Mouse (Mus musculus) limb, embryonic 11.5 days (tissue): ENCODE measurements at regions not wholly inside any gene's neighbourhood (a gene's known extent, or its start where the extent isn't known, plus 50 kb on each side); places are given as distances from the start of the nearest gene placed in this dataset.

Experiments used
- ATAC-seq: fragments of 200-750 bp; cut with Nextera tagmentation; 2 replicates; pipeline ENCODE4 v1.8.0; 2017; ENCODE audit warnings: low read depth; ENCODE audit not compliant: insufficient number of reproducible peaks, low FRiP score, low TSS enrichment
- DNase-seq: peaks from one replicate; pipeline ENCODE4 v3.0.0-alpha.2; 2015; ENCODE audit warnings: low spot score
- H3K27ac ChIP-seq: fragments of 300-500 bp; sonication (generic); replicated peaks from 2 replicates; pipeline ENCODE4 v1.5.1; 2014; ENCODE audit warnings: low read depth, mild to moderate bottlenecking, low read length
- H3K27me3 ChIP-seq: fragments of 300-500 bp; sonication (generic); 2 replicates; pipeline ENCODE4 v1.6.1; 2014; ENCODE audit warnings: mild to moderate bottlenecking, low read length, mixed read lengths; ENCODE audit not compliant: control insufficient read depth, insufficient read depth
- H3K36me3 ChIP-seq: fragments of 300-500 bp; sonication (generic); 2 replicates; pipeline ENCODE4 v1.6.1; 2014; ENCODE audit warnings: mild to moderate bottlenecking, low read length, moderate library complexity, mixed read lengths; ENCODE audit not compliant: control insufficient read depth, insufficient read depth
- H3K4me1 ChIP-seq: fragments of 300-500 bp; sonication (generic); 2 replicates; pipeline ENCODE4 v1.6.1; 2014; ENCODE audit warnings: low read length, mixed read lengths; ENCODE audit not compliant: control insufficient read depth, insufficient read depth
- H3K4me2 ChIP-seq: fragments of 300-500 bp; sonication (generic); 2 replicates; pipeline ENCODE4 v1.6.1; 2014; ENCODE audit warnings: low read depth, mild to moderate bottlenecking, moderate library complexity; ENCODE audit not compliant: severe bottlenecking
- H3K4me3 ChIP-seq: fragments of 300-500 bp; sonication (generic); 2 replicates; pipeline ENCODE4 v1.5.1; 2014; ENCODE audit warnings: low read depth, low read length
- H3K9ac ChIP-seq: fragments of 300-500 bp; sonication (generic); 2 replicates; pipeline ENCODE4 v1.6.1; 2014; ENCODE audit warnings: mild to moderate bottlenecking, low read length
- H3K9me3 ChIP-seq: fragments of 300-500 bp; sonication (generic); 2 replicates; pipeline ENCODE4 v1.6.1; 2016; ENCODE audit warnings: low read length; ENCODE audit not compliant: control insufficient read depth
- WGBS: fragments of 180-500 bp; shearing (Covaris S2); extraction: QIAGEN DNeasy Blood & Tissue Kit; methylation state at CpG from one replicate; pipeline ENCODE4 v1.1.7; 2014; 5-methylcytosine and 5-hydroxymethylcytosine counted together

DNA sequence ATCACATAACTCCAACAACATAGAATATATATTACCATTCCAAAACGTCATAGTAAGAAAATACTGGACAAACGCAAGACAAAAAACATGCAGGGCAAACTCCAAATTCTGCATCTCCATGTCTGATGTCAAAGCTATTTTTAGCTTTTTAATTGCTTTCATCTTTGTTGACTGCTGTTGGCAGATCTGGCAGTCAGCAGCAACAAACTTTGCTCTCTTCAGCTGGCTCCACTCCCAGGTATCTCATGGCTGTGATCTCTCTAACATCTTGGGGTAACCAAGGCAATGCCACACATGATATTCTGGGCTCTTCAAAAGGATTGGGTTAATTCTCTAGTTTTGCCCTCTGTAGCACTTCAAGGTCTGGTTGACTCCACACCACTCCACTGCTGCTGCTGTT is 128.9 kb upstream of the Fst start:
- Histone ChIP-seq H3K9me3 (no peaks in the 10 kb centered on the region), H3K36me3 (no peaks in the 10 kb centered on the region), H3K4me1 (no peaks in the 10 kb centered on the region), H3K27ac (no peak overlapping the region), H3K4me2 (no peak overlapping the region), H3K27me3 (no peaks in the 10 kb centered on the region), H3K4me3 (no peak overlapping the region), H3K9ac (no peak overlapping the region)
- 96% methylated on average over 2 of the region's 2 CpGs for WGBS
- ATAC-seq (no peak), DNase-seq (no peak)

DNA sequence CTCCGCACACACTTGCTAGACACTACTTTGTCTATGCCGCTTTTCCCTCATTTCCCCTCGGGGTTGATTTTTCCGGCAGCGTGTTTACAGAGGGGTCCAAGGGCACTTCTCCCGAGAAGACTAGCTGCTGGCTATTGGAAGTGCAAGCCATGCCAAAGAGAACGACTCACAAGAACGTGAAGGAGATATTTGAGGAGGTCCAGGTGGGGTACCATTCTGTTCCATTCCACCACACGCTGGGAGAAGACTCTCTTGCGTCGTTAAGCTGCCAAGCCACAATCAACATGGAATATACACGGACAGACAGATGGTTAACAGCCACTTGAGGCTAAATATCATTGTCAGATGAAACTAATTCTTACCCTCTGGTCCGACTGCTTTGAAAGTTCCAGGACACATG is 144.6 kb upstream of the Fst start:
- no peak for DNase-seq
- H3K4me1 ChIP-seq = no peaks in the 10 kb centered on the region
- no peaks in the 10 kb centered on the region for H3K27me3 ChIP-seq
- H3K36me3 ChIP-seq = no peaks in the 10 kb centered on the region
- ATAC-seq = no peak
- no peak overlapping the region for H3K9ac ChIP-seq
- 82% methylated on average over 13 of the region's 13 CpGs for WGBS
- no peak overlapping the region for H3K27ac ChIP-seq
- no peaks in the 10 kb centered on the region for H3K9me3 ChIP-seq
- no peak overlapping the region for H3K4me2 ChIP-seq
- no peak overlapping the region for H3K4me3 ChIP-seq

DNA sequence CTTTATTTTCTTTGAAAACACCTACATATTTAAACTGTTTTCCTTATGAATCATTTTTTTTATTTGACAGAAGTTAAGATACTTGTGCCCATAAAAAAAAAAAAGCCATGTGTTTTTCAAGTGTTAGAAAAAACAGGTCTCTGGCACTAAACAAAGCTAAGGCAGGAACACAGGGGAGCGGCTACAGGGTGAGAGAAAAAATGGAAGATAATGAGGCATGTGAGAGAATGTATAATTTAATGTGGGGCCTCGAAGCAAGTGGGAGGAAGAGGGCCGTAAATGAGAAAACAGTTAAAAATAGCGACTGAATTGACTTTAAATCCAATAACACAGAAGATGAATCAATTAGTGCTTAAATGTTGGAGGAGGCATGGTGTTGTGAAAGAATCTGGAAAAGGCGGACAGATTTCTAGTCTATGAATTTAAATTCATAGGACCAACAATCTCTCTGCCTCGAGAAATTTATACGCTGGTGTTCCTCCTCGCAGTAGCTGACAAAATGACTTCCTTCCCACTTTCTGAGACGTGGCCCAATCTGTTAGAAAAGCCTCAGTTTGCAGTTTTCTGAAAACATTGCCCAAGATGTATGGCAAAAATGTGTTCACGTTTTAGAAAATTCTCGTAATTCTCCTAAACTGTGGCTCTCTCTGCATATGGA is 145.4 kb upstream of the Fst start:
- Histone ChIP-seq H3K27ac (no peak overlapping the region), H3K27me3 (no peaks in the 10 kb centered on the region), H3K9ac (no peak overlapping the region), H3K4me3 (no peak overlapping the region), H3K4me2 (no peak overlapping the region), H3K36me3 (no peaks in the 10 kb centered on the region), H3K9me3 (no peaks in the 10 kb centered on the region), H3K4me1 (no peaks in the 10 kb centered on the region)
- no peak for DNase-seq
- ATAC-seq = no peak
- WGBS = 74% methylated on average over 11 of the region's 11 CpGs

DNA sequence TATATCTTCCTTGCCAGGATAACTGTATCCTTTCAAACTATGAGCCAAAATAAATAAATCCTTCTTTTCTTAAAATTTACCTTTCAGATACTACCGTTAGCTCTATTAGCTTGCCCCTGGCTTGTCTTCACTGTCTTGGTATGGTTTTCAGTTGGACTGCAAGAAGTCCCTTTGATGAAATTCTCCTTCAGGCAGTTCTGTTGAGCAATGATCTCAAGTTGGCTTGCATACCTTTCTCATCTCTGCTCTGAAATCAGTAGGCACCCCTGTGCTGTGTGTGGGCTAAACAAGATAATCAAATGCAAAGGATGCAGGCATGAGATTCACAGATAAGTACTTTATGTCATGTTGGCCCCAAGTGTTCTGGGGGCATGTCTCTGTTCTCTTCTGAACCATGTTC is 155.2 kb upstream of the Fst start:
- no peak overlapping the region for H3K9ac ChIP-seq
- H3K4me1 ChIP-seq = no peaks in the 10 kb centered on the region
- no peaks in the 10 kb centered on the region for H3K36me3 ChIP-seq
- H3K9me3 ChIP-seq = no peaks in the 10 kb centered on the region
- no peak overlapping the region for H3K27ac ChIP-seq
- no peak overlapping the region for H3K4me3 ChIP-seq
- no peaks in the 10 kb centered on the region for H3K27me3 ChIP-seq
- no peak for ATAC-seq
- 94% methylated on average over 1 of the region's 1 CpGs for WGBS
- no peak overlapping the region for H3K4me2 ChIP-seq
- DNase-seq = no peak

DNA sequence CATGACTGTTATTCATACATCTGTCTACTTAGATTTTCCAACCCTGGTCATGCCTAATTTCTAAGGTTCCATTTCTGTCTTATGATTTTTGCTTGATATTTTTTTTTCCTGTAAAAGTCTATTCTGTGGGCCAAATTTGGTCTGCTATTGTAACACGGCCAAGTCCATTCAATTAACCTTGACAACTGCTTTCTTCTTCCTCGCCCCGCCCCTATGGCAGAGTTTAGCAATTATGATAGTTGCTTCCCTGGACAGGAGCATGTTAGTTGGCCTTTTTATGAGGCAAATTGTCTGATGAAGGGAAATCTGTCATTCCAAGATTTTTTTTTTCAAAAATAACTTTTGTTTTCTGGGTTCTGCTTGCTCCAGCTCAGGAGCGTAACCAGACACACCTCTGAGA is 160.7 kb upstream of the Fst start:
- no peak overlapping the region for H3K4me2 ChIP-seq
- no peak for ATAC-seq
- H3K36me3 ChIP-seq = no peaks in the 10 kb centered on the region
- H3K27ac ChIP-seq = no peak overlapping the region
- no peaks in the 10 kb centered on the region for H3K4me1 ChIP-seq
- no peak for DNase-seq
- 90% methylated on average over 4 of the region's 4 CpGs for WGBS
- no peak overlapping the region for H3K9ac ChIP-seq
- H3K9me3 ChIP-seq = no peaks in the 10 kb centered on the region
- H3K27me3 ChIP-seq = no peaks in the 10 kb centered on the region
- no peak overlapping the region for H3K4me3 ChIP-seq

DNA sequence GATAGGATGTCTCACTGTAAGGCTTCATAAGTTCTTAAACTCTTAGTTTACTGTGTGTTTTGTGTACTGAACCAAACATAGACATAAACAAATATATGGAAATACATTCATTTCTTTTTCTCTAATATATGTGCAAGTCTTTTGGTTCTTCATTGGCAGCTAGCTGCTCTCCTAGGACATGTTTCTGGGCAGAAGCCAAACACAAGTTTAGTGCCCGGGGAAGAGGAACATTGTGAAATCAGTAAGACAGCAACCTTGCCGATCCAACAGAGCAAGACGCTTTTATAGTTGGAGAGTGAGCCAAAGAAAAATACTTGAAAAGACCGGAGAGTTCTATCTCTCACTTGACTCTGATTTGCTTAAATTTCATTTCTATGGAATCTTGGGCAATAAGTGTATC is 178.0 kb upstream of the Fst start:
- no peak overlapping the region for H3K9ac ChIP-seq
- 93% methylated on average over 4 of the region's 4 CpGs for WGBS

DNA sequence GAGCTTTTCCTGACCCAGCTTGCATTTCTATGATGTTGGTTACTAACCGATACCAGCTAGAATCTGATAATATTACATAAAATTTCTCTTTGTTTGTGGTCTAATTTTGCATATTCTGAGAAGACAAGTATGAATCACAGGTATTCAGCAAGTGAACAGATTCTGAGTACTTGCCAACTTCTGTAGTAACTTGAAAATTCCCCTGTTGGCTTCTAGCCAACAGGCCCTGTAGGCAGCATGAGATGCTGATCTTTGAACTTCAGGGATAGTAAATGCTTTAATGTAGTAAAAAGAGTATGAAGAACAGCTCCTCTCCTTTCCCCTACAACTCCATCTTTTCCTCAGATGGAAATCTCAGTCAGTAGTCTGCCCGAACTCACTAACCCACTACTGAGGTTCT is 178.5 kb upstream of the Mocs2 start:
- Histone ChIP-seq H3K9me3 (no peaks in the 10 kb centered on the region), H3K27me3 (no peaks in the 10 kb centered on the region), H3K9ac (no peak overlapping the region), H3K4me1 (no peaks in the 10 kb centered on the region), H3K36me3 (no peaks in the 10 kb centered on the region), H3K4me2 (no peak overlapping the region), H3K4me3 (no peak overlapping the region), H3K27ac (no peak overlapping the region)
- 98% methylated on average over 2 of the region's 2 CpGs for WGBS
- DNase-seq (no peak), ATAC-seq (no peak)

More for the DNA sequence above, 178.0 kb upstream of the Fst start:
- no peaks in the 10 kb centered on the region for H3K4me1 ChIP-seq
- no peaks in the 10 kb centered on the region for H3K9me3 ChIP-seq
- no peaks in the 10 kb centered on the region for H3K36me3 ChIP-seq
- H3K27me3 ChIP-seq = no peaks in the 10 kb centered on the region
- H3K27ac ChIP-seq = no peak overlapping the region
- DNase-seq = no peak
- ATAC-seq = no peak
- H3K4me2 ChIP-seq = no peak overlapping the region
- no peak overlapping the region for H3K4me3 ChIP-seq

DNA sequence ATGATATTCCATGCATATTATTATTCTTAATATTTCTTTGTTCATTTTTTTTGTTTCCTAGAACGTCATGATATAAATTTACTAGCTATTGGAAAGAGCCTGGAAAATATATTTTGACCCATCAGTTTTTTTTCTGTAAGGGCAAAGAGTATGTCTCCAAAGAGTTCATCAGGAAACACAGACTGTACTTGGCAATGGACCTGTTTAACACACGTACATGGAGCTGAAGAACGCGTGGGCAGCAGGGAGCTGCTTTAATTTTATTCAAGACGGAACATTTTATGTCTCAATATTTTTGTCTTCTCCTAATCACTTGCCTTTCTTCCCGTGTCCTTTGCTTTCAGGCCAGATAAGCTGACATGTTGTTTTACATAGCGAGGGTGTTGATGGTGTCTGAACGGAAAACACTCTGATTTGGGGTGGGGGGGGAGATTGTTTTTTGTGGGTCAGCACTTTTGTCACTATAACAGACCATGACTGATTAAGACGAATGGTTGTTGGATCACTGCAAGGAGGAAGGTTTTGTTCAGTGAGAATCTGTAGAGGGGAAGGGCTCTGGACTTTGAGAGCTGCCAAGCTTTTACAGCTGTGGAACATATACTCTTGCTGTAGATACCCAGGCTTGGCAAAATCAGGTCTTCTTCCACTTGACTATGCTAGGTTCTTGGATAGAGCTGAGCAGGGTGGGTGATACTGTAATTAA is 176.2 kb upstream of the Mocs2 start:
- H3K4me2 ChIP-seq = no peak overlapping the region
- no peak for ATAC-seq
- no peak for DNase-seq
- H3K9me3 ChIP-seq = no peaks in the 10 kb centered on the region
- WGBS = 87% methylated on average over 9 of the region's 9 CpGs
- no peaks in the 10 kb centered on the region for H3K36me3 ChIP-seq
- no peaks in the 10 kb centered on the region for H3K4me1 ChIP-seq
- H3K27me3 ChIP-seq = no peaks in the 10 kb centered on the region
- no peak overlapping the region for H3K27ac ChIP-seq
- no peak overlapping the region for H3K9ac ChIP-seq
- H3K4me3 ChIP-seq = no peak overlapping the region
